Mouse (Mus musculus) adrenal gland, postnatal 25 days (tissue): ENCODE measurements around the gene Kbtbd3. TPM values are rescaled to one million over a fixed set of nuclear protein-coding genes. Genes with fewer than 3 reads are reported as not detected.

ENCODE experiments used
- microRNA-seq, 2 experiments: library from miRNA; unstranded; fragments of <30 nt; microRNA quantifications; one replicate each; pipeline ENCODE4 v1.2.0; 2021
- total RNA-seq: library from RNA; stranded (reverse); gene quantifications from 2 replicates; pipeline ENCODE4 v1.2.3, GENCODE M21; 2021

Gene Kbtbd3
- total RNA-seq, 1 experiment from 2014 or later, result 4.8 TPM

Small RNA genes lying within 50 kb of the gene (microRNA-seq; reads per million reads assigned to microRNA genes)
- gene Gm22195, result 0 reads per million in 2 experiments
- gene Gm23992, result 0 reads per million in 2 experiments

Other genes with a start within 250 kb of the Kbtbd3 start
- 20.2 and 23.6 TPM in 2 replicates for gene Aasdhppt, start 362 bp upstream of the Kbtbd3 start, total RNA-seq
- gene Msantd4, start 66.7 kb downstream of the Kbtbd3 start, total RNA-seq, result 42.1 and 43.4 TPM in 2 replicates